Mouse (Mus musculus) stomach, embryonic 15.5 days (tissue): ENCODE data around the gene Vps35l. TPM values are rescaled to one million over a fixed set of nuclear protein-coding genes. Genes with fewer than 3 reads are reported as not detected.
A peak's percentile ranks its signal among the peaks of the same experiment; 100 is the strongest.

Experiments
- ATAC-seq: fragments of 200-750 bp; cut with Nextera tagmentation; 2 replicates; pipeline ENCODE4 v1.8.0; 2017; ENCODE audit warnings: low read depth, moderate number of reproducible peaks, moderate TSS enrichment; ENCODE audit not compliant: insufficient read depth, low FRiP score
- H3K27ac ChIP-seq: fragments of 300-500 bp; sonication (generic); 2 replicates; pipeline ENCODE4 v1.5.1; 2015; ENCODE audit warnings: mild to moderate bottlenecking, inconsistent platforms
- H3K27me3 ChIP-seq: fragments of 300-500 bp; sonication (generic); replicated peaks from 2 replicates; pipeline ENCODE4 v1.6.1; 2015; ENCODE audit warnings: inconsistent platforms
- H3K36me3 ChIP-seq: fragments of 300-500 bp; sonication (generic); 2 replicates; pipeline ENCODE4 v1.6.1; 2015; ENCODE audit warnings: inconsistent platforms
- H3K4me1 ChIP-seq: fragments of 300-500 bp; sonication (generic); 2 replicates; pipeline ENCODE4 v1.6.1; 2015; ENCODE audit warnings: inconsistent platforms
- H3K4me2 ChIP-seq: fragments of 300-500 bp; sonication (generic); 2 replicates; pipeline ENCODE4 v1.6.1; 2015; ENCODE audit warnings: mild to moderate bottlenecking, inconsistent platforms
- H3K4me3 ChIP-seq: fragments of 300-500 bp; sonication (generic); replicated peaks from 2 replicates; pipeline ENCODE4 v1.5.1; 2015; ENCODE audit warnings: inconsistent platforms
- H3K9ac ChIP-seq: fragments of 300-500 bp; sonication (generic); 2 replicates; pipeline ENCODE4 v1.6.1; 2015; ENCODE audit warnings: inconsistent platforms
- H3K9me3 ChIP-seq: fragments of 300-500 bp; sonication (generic); 2 replicates; pipeline ENCODE4 v1.6.1; 2016; ENCODE audit warnings: inconsistent platforms
- WGBS: fragments of 180-500 bp; shearing (Covaris S2); methylation state at CpG from one replicate; pipeline ENCODE4 v1.1.7; 2015; 5-methylcytosine and 5-hydroxymethylcytosine counted together
- polyA plus RNA-seq: library from polyadenylated mRNA; unstranded; fragments of >200 nt; fragmentation: Nextera tagmentation; extraction: Ambion mirVana; gene quantifications from 2 replicates; pipeline ENCODE4 v1.2.1, GENCODE M21; 2015

The Vps35l gene
- polyA plus RNA-seq, 1 experiment from 2014 or later = 52.7 TPM

GRCm38 (mm10) chr7:118854606-118855005 is 114.6 kb downstream of the Vps35l start:
- H3K9me3 ChIP-seq = no peaks in the 10 kb centered on the region
- WGBS = 11% methylated on average over 3 of the region's 3 CpGs
- no peaks in the 10 kb centered on the region for H3K27me3 ChIP-seq
- peak overlapping the region; percentile 54; the same call in 1 of the 2 replicates for H3K9ac ChIP-seq
- no peak for ATAC-seq
- H3K4me1 ChIP-seq = peaks cover 16% of the 10 kb centered on the region
- peak overlapping the region; percentile 70 for H3K4me2 ChIP-seq
- H3K27ac ChIP-seq = no peak overlapping the region
- H3K4me3 ChIP-seq = peak overlapping the region; percentile 86
- H3K36me3 ChIP-seq = peaks cover 21% of the 10 kb centered on the region; the same call in 1 of the 2 replicates

DNA sequence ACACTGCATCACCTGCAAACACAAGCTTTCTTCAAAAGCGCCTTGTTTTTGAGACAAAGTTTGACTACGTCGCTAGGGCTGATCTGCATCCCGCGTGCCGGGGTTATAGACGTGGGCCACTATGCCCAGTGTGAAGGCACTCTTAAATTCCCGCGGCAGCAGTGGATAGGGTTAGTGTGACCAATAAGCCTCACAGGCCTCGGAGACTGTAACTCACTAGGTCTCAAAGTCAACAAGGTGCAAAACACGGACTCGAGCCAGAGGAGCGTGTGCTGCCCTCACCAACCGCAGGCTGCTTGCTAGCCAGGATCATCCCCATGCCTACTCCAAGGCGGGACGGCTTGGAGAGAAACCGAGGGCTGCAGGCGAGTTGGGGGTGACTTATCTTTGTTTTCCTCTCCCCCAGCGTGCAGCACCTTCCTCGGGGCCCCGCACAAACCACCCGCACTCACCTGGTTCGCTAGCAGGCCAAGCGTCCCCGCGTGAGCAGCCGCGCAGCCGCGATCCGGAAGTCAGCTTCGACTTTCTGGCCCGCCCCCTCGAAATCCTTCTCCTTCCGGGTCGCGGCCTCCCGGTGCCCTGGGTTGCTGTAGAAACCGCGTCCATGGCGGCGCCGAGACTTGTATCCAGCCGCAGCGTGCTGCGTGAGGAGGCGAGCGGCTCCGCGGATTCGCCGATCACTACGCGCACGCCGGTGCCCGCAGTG is 115.3 kb downstream of the Vps35l start, which contains the start of gene Iqck:
TSS of gene Iqck (plus strand) at position 582 of the 706 bp plus-strand sequence.
- peaks cover 9% of the 10 kb centered on the region; the same call in 1 of the 2 replicates for H3K4me1 ChIP-seq
- H3K4me2 ChIP-seq = peak within 1 kb of the TSS; percentile 70
- peaks cover 20% of the 10 kb centered on the region; the same call in 1 of the 2 replicates for H3K36me3 ChIP-seq
- H3K9ac ChIP-seq = peak within 1 kb of the TSS; percentile 54
- ATAC-seq = peak; percentile 95
- no peaks in the 10 kb centered on the region for H3K27me3 ChIP-seq
- peak within 1 kb of the TSS; percentile 86 for H3K4me3 ChIP-seq
- no peaks in the 10 kb centered on the region for H3K9me3 ChIP-seq
- peak within 1 kb of the TSS; percentile 73 for H3K27ac ChIP-seq
- WGBS = under 1% methylated on average over 57 of the region's 57 CpGs

DNA sequence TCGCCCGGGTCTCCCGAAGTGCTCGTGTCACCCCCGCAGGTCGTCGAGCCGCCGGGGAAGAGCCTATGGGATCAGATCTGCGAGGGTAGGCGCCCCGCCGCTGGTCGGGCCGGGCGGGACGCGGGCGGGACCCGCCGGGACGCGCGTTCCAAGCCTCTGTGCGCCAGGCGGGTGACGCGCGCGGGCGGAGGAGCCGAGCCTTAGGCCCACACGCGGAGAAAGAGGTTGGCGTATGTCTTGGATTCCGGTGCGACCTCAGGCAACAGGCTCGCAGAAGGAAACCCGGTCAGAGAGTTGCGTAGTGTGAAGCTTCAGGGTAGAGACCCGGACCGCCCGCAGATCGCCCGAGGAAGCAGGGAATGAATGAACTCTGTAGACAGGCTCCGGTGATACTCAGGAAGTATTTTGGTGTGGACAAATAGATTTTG is 115.9 kb downstream of the Vps35l start, which contains the start of gene Knop1:
TSS of gene Knop1 (minus strand) at position 378 of the 428 bp plus-strand sequence.
- peak within 1 kb of the TSS; percentile 70 for H3K4me2 ChIP-seq
- WGBS = under 1% methylated on average over 46 of the region's 46 CpGs

GRCm38 (mm10) chr7:118858640-118859039 is 118.6 kb downstream of the Vps35l start:
- Histone ChIP-seq H3K4me1 (peaks cover 5% of the 10 kb centered on the region; the same call in 1 of the 2 replicates), H3K4me2 (no peak overlapping the region), H3K36me3 (no peaks in the 10 kb centered on the region), H3K9ac (no peak overlapping the region), H3K9me3 (no peaks in the 10 kb centered on the region), H3K4me3 (no peak overlapping the region), H3K27ac (no peak overlapping the region), H3K27me3 (no peaks in the 10 kb centered on the region)
- no peak for ATAC-seq
- WGBS = 84% methylated on average over 1 of the region's 1 CpGs

More for the DNA sequence above, 115.9 kb downstream of the Vps35l start, which contains the start of gene Knop1:
- Histone ChIP-seq H3K27me3 (no peaks in the 10 kb centered on the region), H3K9me3 (no peaks in the 10 kb centered on the region), H3K4me3 (peak within 1 kb of the TSS; percentile 86), H3K9ac (peak within 1 kb of the TSS; percentile 54), H3K27ac (peak within 1 kb of the TSS; percentile 73), H3K4me1 (peaks cover 5% of the 10 kb centered on the region; the same call in 1 of the 2 replicates), H3K36me3 (peaks cover 18% of the 10 kb centered on the region; the same call in 1 of the 2 replicates)
- peak; percentile 80 for ATAC-seq

GRCm38 (mm10) chr7:118865362-118865761 is 125.3 kb downstream of the Vps35l start:
- H3K36me3 ChIP-seq = no peaks in the 10 kb centered on the region
- no peak overlapping the region for H3K4me3 ChIP-seq
- no peak overlapping the region for H3K27ac ChIP-seq
- no peaks in the 10 kb centered on the region for H3K4me1 ChIP-seq
- no peak overlapping the region for H3K4me2 ChIP-seq
- 62% methylated on average over 2 of the region's 2 CpGs for WGBS
- ATAC-seq = no peak
- H3K9me3 ChIP-seq = no peaks in the 10 kb centered on the region
- no peaks in the 10 kb centered on the region for H3K27me3 ChIP-seq
- H3K9ac ChIP-seq = no peak overlapping the region

GRCm38 (mm10) chr7:118879466-118880029 is 139.5 kb downstream of the Vps35l start:
- Histone ChIP-seq H3K4me3 (no peak overlapping the region), H3K4me2 (no peak overlapping the region), H3K36me3 (no peaks in the 10 kb centered on the region), H3K9ac (no peak overlapping the region), H3K27ac (no peak overlapping the region), H3K9me3 (no peaks in the 10 kb centered on the region), H3K27me3 (no peaks in the 10 kb centered on the region), H3K4me1 (no peaks in the 10 kb centered on the region)
- WGBS = 80% methylated on average over 3 of the region's 3 CpGs
- ATAC-seq = 0 out of 2 replicates have a peak, but pooled peaks have one; percentile 38

GRCm38 (mm10) chr7:118883957-118884356 is 143.9 kb downstream of the Vps35l start:
- H3K9ac ChIP-seq = no peak overlapping the region
- H3K4me2 ChIP-seq = no peak overlapping the region
- WGBS = 53% methylated on average over 4 of the region's 4 CpGs
- no peak overlapping the region for H3K4me3 ChIP-seq
- H3K27me3 ChIP-seq = no peaks in the 10 kb centered on the region
- H3K27ac ChIP-seq = no peak overlapping the region
- no peaks in the 10 kb centered on the region for H3K9me3 ChIP-seq
- no peaks in the 10 kb centered on the region for H3K36me3 ChIP-seq
- 0 out of 2 replicates have a peak, but pooled peaks cover under 1% of the 10 kb centered on the region for H3K4me1 ChIP-seq
- no peak for ATAC-seq

DNA sequence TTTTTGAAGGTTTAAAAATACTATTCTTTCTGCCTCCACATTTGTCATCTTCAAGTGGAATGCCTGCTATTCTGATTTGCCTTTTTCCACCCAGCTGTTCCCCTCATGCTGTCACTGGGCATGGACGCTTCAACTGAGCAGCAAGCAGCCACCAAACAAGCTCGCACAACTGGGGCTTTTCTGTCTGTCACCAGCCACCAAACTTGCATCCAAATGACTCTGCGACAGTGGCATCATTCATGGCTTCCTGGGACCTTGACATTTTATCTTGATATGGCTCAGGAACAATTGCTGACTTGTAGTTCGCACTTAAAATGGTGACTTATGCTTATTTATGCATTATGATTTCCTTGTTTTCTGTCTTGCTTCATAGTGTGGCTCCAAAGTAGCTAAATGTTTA is 144.9 kb downstream of the Vps35l start:
- ATAC-seq = no peak
- WGBS = 81% methylated on average over 4 of the region's 4 CpGs

DNA sequence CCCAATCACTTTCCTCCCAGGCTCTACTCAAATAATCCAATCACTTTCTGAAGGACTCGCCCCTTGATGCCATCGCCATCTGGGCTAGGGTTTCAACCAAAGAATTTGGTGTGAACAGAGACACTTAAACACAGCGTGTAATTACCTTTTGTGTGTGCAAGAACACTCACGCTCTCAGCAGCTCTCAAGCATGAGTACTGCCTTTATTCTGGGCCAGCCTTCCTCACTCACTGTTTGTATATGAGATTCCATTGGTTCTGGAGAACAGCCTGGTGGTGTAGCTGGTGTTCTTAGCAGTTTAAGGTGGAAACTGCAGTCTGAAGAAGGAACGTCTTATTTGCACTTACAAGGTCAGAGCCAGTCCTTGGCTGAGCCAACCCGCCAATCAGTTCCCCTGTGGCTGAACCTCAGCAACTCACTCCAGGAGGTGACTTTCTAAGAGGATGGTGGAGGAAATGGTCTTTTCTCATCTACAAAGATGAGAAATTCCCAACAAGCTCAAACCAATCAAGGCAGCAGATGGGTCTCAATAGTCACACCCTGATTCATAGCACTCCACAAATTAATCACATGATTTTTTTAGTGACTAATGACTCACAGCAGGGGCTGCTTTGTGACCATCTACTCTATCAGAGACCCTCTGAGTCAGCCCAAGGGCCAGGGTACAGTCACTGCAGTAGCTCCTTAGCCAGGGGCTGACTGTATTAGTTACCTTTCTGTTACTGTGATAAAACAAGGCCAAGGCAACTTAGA is 147.5 kb downstream of the Vps35l start:
- H3K27me3 ChIP-seq = no peaks in the 10 kb centered on the region
- no peak overlapping the region for H3K4me2 ChIP-seq
- H3K27ac ChIP-seq = no peak overlapping the region
- 0 out of 2 replicates have a peak, but pooled peaks cover 3% of the 10 kb centered on the region for H3K4me1 ChIP-seq
- ATAC-seq = no peak
- H3K9ac ChIP-seq = no peak overlapping the region
- no peaks in the 10 kb centered on the region for H3K36me3 ChIP-seq
- H3K9me3 ChIP-seq = no peaks in the 10 kb centered on the region
- no peak overlapping the region for H3K4me3 ChIP-seq
- 53% methylated on average over 6 of the region's 6 CpGs for WGBS

More for the DNA sequence above, 144.9 kb downstream of the Vps35l start:
- Histone ChIP-seq H3K27me3 (no peaks in the 10 kb centered on the region), H3K4me1 (0 out of 2 replicates have a peak, but pooled peaks cover 3% of the 10 kb centered on the region), H3K27ac (no peak overlapping the region), H3K36me3 (no peaks in the 10 kb centered on the region), H3K4me3 (no peak overlapping the region), H3K9me3 (no peaks in the 10 kb centered on the region), H3K9ac (no peak overlapping the region), H3K4me2 (no peak overlapping the region)

GRCm38 (mm10) chr7:118889046-118889680 is 149.1 kb downstream of the Vps35l start:
- Histone ChIP-seq H3K36me3 (no peaks in the 10 kb centered on the region), H3K4me1 (0 out of 2 replicates have a peak, but pooled peaks cover 3% of the 10 kb centered on the region), H3K4me2 (no peak overlapping the region), H3K4me3 (no peak overlapping the region), H3K9ac (no peak overlapping the region), H3K27ac (0 out of 2 replicates have a peak overlapping the region, but pooled peaks have one; percentile 54), H3K27me3 (no peaks in the 10 kb centered on the region), H3K9me3 (no peaks in the 10 kb centered on the region)
- no peak; the same call in 1 of the 2 replicates for ATAC-seq
- WGBS = 15% methylated on average over 3 of the region's 3 CpGs
